Mouse (Mus musculus) hindbrain, embryonic 11.5 days (tissue): ENCODE measurements at regions not wholly inside any gene's neighbourhood (a gene's known extent, or its start where the extent isn't known, plus 50 kb on each side); places are given as distances from the start of the nearest gene placed in this dataset.

Source experiments
- ATAC-seq: fragments of 200-750 bp; cut with Nextera tagmentation; 2 replicates; pipeline ENCODE4 v1.8.0; 2017; ENCODE audit warnings: mild to moderate bottlenecking, moderate TSS enrichment, moderate library complexity; ENCODE audit not compliant: low FRiP score
- DNase-seq: peaks from one replicate; pipeline ENCODE4 v3.0.0-alpha.2; 2015; ENCODE audit warnings: low spot score
- H3K27ac ChIP-seq: fragments of 300-500 bp; sonication (generic); 2 replicates; pipeline ENCODE4 v1.5.1; 2014; ENCODE audit warnings: mild to moderate bottlenecking, low read depth, low read length
- H3K27me3 ChIP-seq: fragments of 300-500 bp; sonication (generic); 2 replicates; pipeline ENCODE4 v1.6.1; 2014; ENCODE audit warnings: mild to moderate bottlenecking, low read length, moderate library complexity, mixed read lengths; ENCODE audit not compliant: control insufficient read depth, insufficient read depth
- H3K36me3 ChIP-seq: fragments of 300-500 bp; sonication (generic); 2 replicates; pipeline ENCODE4 v1.6.1; 2014; ENCODE audit warnings: mild to moderate bottlenecking, low read length, moderate library complexity, mixed read lengths; ENCODE audit not compliant: control insufficient read depth, insufficient read depth
- H3K4me1 ChIP-seq: fragments of 300-500 bp; sonication (generic); replicated peaks from 2 replicates; pipeline ENCODE4 v1.6.1; 2014; ENCODE audit warnings: low read length, mixed read lengths; ENCODE audit not compliant: control insufficient read depth, insufficient read depth
- H3K4me2 ChIP-seq: fragments of 300-500 bp; sonication (generic); replicated peaks from 2 replicates; pipeline ENCODE4 v1.6.1; 2014; ENCODE audit warnings: mild to moderate bottlenecking, low read depth, low read length
- H3K4me3 ChIP-seq: fragments of 300-500 bp; sonication (generic); 2 replicates; pipeline ENCODE4 v1.5.1; 2014; ENCODE audit warnings: low read depth, low read length
- H3K9ac ChIP-seq: fragments of 300-500 bp; sonication (generic); 2 replicates; pipeline ENCODE4 v1.6.1; 2014; ENCODE audit warnings: low read depth, low read length
- H3K9me3 ChIP-seq: fragments of 300-500 bp; sonication (generic); 2 replicates; pipeline ENCODE4 v1.6.1; 2016; ENCODE audit warnings: low read length; ENCODE audit not compliant: control insufficient read depth
- WGBS: fragments of 180-500 bp; shearing (Covaris S2); extraction: QIAGEN DNeasy Blood & Tissue Kit; methylation state at CpG from one replicate; pipeline ENCODE4 v1.1.7; 2014; 5-methylcytosine and 5-hydroxymethylcytosine counted together

GRCm38 (mm10) chr5:132758941-132759340 lies 215.8 kb upstream of the Auts2 start:
- ATAC-seq, result no peak
- no peak overlapping the region for H3K9ac ChIP-seq
- 89% methylated on average over 10 of the region's 10 CpGs for WGBS
- no peak overlapping the region for H3K4me2 ChIP-seq
- no peaks in the 10 kb centered on the region for H3K27me3 ChIP-seq
- H3K27ac ChIP-seq, result no peak overlapping the region
- no peak overlapping the region for H3K4me3 ChIP-seq
- DNase-seq, result no peak
- H3K9me3 ChIP-seq, result no peaks in the 10 kb centered on the region
- H3K36me3 ChIP-seq, result no peaks in the 10 kb centered on the region
- no peaks in the 10 kb centered on the region for H3K4me1 ChIP-seq

GRCm38 (mm10) chr5:132737966-132738365 lies 194.8 kb upstream of the Auts2 start:
- Histone ChIP-seq H3K4me2 (no peak overlapping the region), H3K4me3 (no peak overlapping the region), H3K4me1 (no peaks in the 10 kb centered on the region), H3K9ac (no peak overlapping the region), H3K27me3 (no peaks in the 10 kb centered on the region), H3K27ac (no peak overlapping the region), H3K9me3 (no peaks in the 10 kb centered on the region), H3K36me3 (no peaks in the 10 kb centered on the region)
- ATAC-seq (no peak), DNase-seq (no peak)
- WGBS, result 75% methylated on average over 5 of the region's 5 CpGs

GRCm38 (mm10) chr5:132728689-132729189 lies 185.6 kb upstream of the Auts2 start:
- H3K9me3 ChIP-seq, result no peaks in the 10 kb centered on the region
- no peak overlapping the region for H3K4me3 ChIP-seq
- 22% methylated on average over 10 of the region's 10 CpGs for WGBS
- no peak overlapping the region for H3K27ac ChIP-seq
- ATAC-seq (no peak), DNase-seq (peak; percentile 11)
- no peak overlapping the region for H3K9ac ChIP-seq
- no peaks in the 10 kb centered on the region for H3K27me3 ChIP-seq
- H3K4me1 ChIP-seq, result no peaks in the 10 kb centered on the region
- no peak overlapping the region for H3K4me2 ChIP-seq
- no peaks in the 10 kb centered on the region for H3K36me3 ChIP-seq

GRCm38 (mm10) chr5:132724467-132724866 lies 181.3 kb upstream of the Auts2 start:
- H3K4me3 ChIP-seq, result no peak overlapping the region
- H3K4me2 ChIP-seq, result no peak overlapping the region
- no peak overlapping the region for H3K27ac ChIP-seq
- no peaks in the 10 kb centered on the region for H3K4me1 ChIP-seq
- no peak for DNase-seq
- 87% methylated on average over 2 of the region's 2 CpGs for WGBS
- no peaks in the 10 kb centered on the region for H3K9me3 ChIP-seq
- ATAC-seq, result no peak
- H3K36me3 ChIP-seq, result no peaks in the 10 kb centered on the region
- H3K27me3 ChIP-seq, result no peaks in the 10 kb centered on the region
- no peak overlapping the region for H3K9ac ChIP-seq

- H3K4me1 ChIP-seq, result no peaks in the 10 kb centered on the region
- no peak overlapping the region for H3K27ac ChIP-seq
- no peak for DNase-seq
- H3K36me3 ChIP-seq, result no peaks in the 10 kb centered on the region
- no peaks in the 10 kb centered on the region for H3K9me3 ChIP-seq
- H3K9ac ChIP-seq, result no peak overlapping the region
- WGBS, result 74% methylated on average over 4 of the region's 4 CpGs
- no peak for ATAC-seq
- H3K4me2 ChIP-seq, result no peak overlapping the region
- no peaks in the 10 kb centered on the region for H3K27me3 ChIP-seq
- no peak overlapping the region for H3K4me3 ChIP-seq
These were observed 167.2 kb upstream of the Auts2 start for GRCm38 (mm10) chr5:132710301-132710700.

GRCm38 (mm10) chr5:132707531-132707930 lies 164.4 kb upstream of the Auts2 start:
- H3K9ac ChIP-seq, result no peak overlapping the region
- H3K36me3 ChIP-seq, result no peaks in the 10 kb centered on the region
- WGBS, result 73% methylated on average over 4 of the region's 4 CpGs
- no peaks in the 10 kb centered on the region for H3K4me1 ChIP-seq
- ATAC-seq (no peak), DNase-seq (no peak)
- H3K27ac ChIP-seq, result no peak overlapping the region
- H3K4me2 ChIP-seq, result no peak overlapping the region
- no peaks in the 10 kb centered on the region for H3K27me3 ChIP-seq
- no peak overlapping the region for H3K4me3 ChIP-seq
- H3K9me3 ChIP-seq, result no peaks in the 10 kb centered on the region

GRCm38 (mm10) chr5:132703455-132704100 lies 160.4 kb upstream of the Auts2 start:
- DNase-seq (no peak), ATAC-seq (no peak)
- no peaks in the 10 kb centered on the region for H3K4me1 ChIP-seq
- H3K36me3 ChIP-seq, result no peaks in the 10 kb centered on the region
- H3K27ac ChIP-seq, result no peak overlapping the region
- no peaks in the 10 kb centered on the region for H3K27me3 ChIP-seq
- H3K4me2 ChIP-seq, result no peak overlapping the region
- H3K9ac ChIP-seq, result no peak overlapping the region
- no peak overlapping the region for H3K4me3 ChIP-seq
- WGBS, result 90% methylated on average over 10 of the region's 10 CpGs
- H3K9me3 ChIP-seq, result no peaks in the 10 kb centered on the region

- Histone ChIP-seq H3K4me1 (no peaks in the 10 kb centered on the region), H3K4me2 (no peak overlapping the region), H3K27ac (no peak overlapping the region), H3K27me3 (no peaks in the 10 kb centered on the region), H3K9me3 (no peaks in the 10 kb centered on the region), H3K9ac (no peak overlapping the region), H3K36me3 (no peaks in the 10 kb centered on the region), H3K4me3 (no peak overlapping the region)
- DNase-seq, result no peak
- ATAC-seq, result no peak
- WGBS, result 78% methylated on average over 3 of the region's 3 CpGs
These were observed 159.4 kb upstream of the Auts2 start for GRCm38 (mm10) chr5:132702573-132702972.

GRCm38 (mm10) chr5:132690784-132691183 lies 147.6 kb upstream of the Auts2 start:
- no peak for ATAC-seq
- H3K9me3 ChIP-seq, result no peaks in the 10 kb centered on the region
- H3K27ac ChIP-seq, result no peak overlapping the region
- H3K36me3 ChIP-seq, result no peaks in the 10 kb centered on the region
- no peak for DNase-seq
- H3K27me3 ChIP-seq, result no peaks in the 10 kb centered on the region
- no peak overlapping the region for H3K4me3 ChIP-seq
- H3K9ac ChIP-seq, result no peak overlapping the region
- no peak overlapping the region for H3K4me2 ChIP-seq
- WGBS, result 93% methylated on average over 10 of the region's 10 CpGs
- no peaks in the 10 kb centered on the region for H3K4me1 ChIP-seq
